In the genomic region with DNA sequence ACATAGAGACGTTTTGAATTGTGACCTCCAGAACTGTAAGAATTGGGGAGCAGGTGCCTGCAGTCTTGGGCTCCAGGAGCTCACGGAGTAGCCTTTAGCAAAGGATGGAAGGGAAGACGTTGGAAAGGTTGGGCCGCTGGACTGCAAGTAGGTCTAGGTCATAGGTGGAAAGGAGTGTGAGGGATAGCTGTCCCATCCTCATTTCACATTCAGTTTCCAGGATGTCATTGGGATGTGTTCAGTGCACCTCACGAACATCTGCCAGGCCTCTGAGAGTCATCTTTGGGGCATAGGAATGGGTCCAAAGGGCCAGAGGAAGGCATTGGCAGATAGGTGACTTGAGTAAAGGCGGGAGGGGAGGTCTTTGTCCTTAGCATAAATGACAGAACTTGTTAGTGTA, we compare ENCODE assay signal across 18 mouse cellular contexts. TPM values are rescaled to one million over a fixed set of nuclear protein-coding genes. Genes with fewer than 3 reads are reported as not detected.
DNase-seq lines count a peak whose midpoint lies in the region; TF ChIP-seq lines count a peak whose summit lies in the region.
"Had no signal": no experiment of that assay in that cellular context is flagged by ENCODE, and none has a peak within 500 bp of the region (broad histone marks: within the 10 kb centered on the region; RNA-seq: fewer than 3 reads in every experiment).

No protein-coding gene starts in this region.

- TF ChIP-seq POLR2A in thymus, adult 2 months (IDR thresholded peaks at IDR 0.05; ENCODE audit: control insufficient read depth, extremely low read depth, insufficient read depth, low read length, poor library complexity) = no peak

- H3K27ac ChIP-seq in layer of hippocampus, adult 2 months = peak overlapping the region; percentile 66; the same call in 1 of the 2 replicates
- H3K27ac ChIP-seq in macrophage = peak overlapping the region; percentile 34; the same call in 1 of the 2 replicates
- H3K27ac ChIP-seq in thymus, adult 2 months (ENCODE audit: control insufficient read depth, insufficient read depth, low read length) = no peak overlapping the region
- H3K27ac ChIP-seq: midbrain, embryonic 12.5 days had no signal

- TF ChIP-seq CTCF in layer of hippocampus, adult 2 months (conservative IDR thresholded peaks at IDR 0.05) = no peak
- TF ChIP-seq CTCF in E14TG2a.4 (conservative IDR thresholded peaks at IDR 0.05; ENCODE audit: low read length) = no peak
- TF ChIP-seq CTCF in thymus, adult 2 months (IDR thresholded peaks at IDR 0.05; ENCODE audit: borderline replicate concordance, control insufficient read depth, extremely low read depth, insufficient read depth, low read length, poor library complexity) = no peak

- H3K4me3 ChIP-seq in layer of hippocampus, adult 2 months = no peak overlapping the region
- H3K4me3 ChIP-seq in E14TG2a.4 (replicated peaks; ENCODE audit: low read length) = peak overlapping the region; percentile 11; the same call in 1 of the 2 replicates
- no peak overlapping the region for H3K4me3 ChIP-seq in macrophage (ENCODE audit: inconsistent target)
- H3K4me3 ChIP-seq in thymus, adult 2 months (ENCODE audit: control insufficient read depth, insufficient read depth, low read length) = no peak overlapping the region
- H3K4me3 ChIP-seq: limb, embryonic 15.5 days; midbrain, embryonic 12.5 days; myocyte had no signal

- H3K9me3 ChIP-seq in E14TG2a.4 (ENCODE audit: low read length) = no peaks in the 10 kb centered on the region
- H3K9me3 ChIP-seq: limb, embryonic 15.5 days; midbrain, embryonic 12.5 days had no signal

- peaks cover 94% of the 10 kb centered on the region for H3K4me1 ChIP-seq in E14TG2a.4 (replicated peaks; ENCODE audit: low read depth, low read length)
- H3K4me1 ChIP-seq in thymus, adult 2 months (replicated peaks; ENCODE audit: control insufficient read depth, insufficient read depth, low read length) = peaks cover 5% of the 10 kb centered on the region

- 94% methylated on average over 6 of the region's 6 CpGs for WGBS in macrophage (ENCODE audit: missing documents)
- 95% methylated on average over 6 of the region's 6 CpGs for WGBS in thymus, adult 2 months

- no peaks in the 10 kb centered on the region for H3K79me2 ChIP-seq in macrophage (ENCODE audit: inconsistent target)

- H3K36me3 ChIP-seq in E14TG2a.4 (ENCODE audit: insufficient read depth, low read length) (no peaks in the 10 kb centered on the region), macrophage (ENCODE audit: inconsistent target) (no peaks in the 10 kb centered on the region)
- no peaks in the 10 kb centered on the region for H3K36me3 ChIP-seq in thymus, adult 2 months (ENCODE audit: control insufficient read depth, insufficient read depth, low read length)
- H3K36me3 ChIP-seq: limb, embryonic 15.5 days; midbrain, embryonic 12.5 days had no signal

- no peak for DNase-seq in layer of hippocampus, adult 2 months (ENCODE audit: low spot score in 2 of 2)
- DNase-seq in layer of hippocampus, postnatal 25 days (ENCODE audit: extremely low spot score in 1 of 2, low spot score in 1 of 2) = no peak
- peak; percentile 24 for DNase-seq in R1 (ENCODE audit: low read depth, low spot score)
- DNase-seq in thymus, adult 2 months = no peak
- DNase-seq in natural killer cell, adult 2 months (ENCODE audit: low spot score in 2 of 2) = no peak
- DNase-seq: cerebellum, adult 2 months; kidney, postnatal 10 days had no signal

- no peaks in the 10 kb centered on the region for H3K27me3 ChIP-seq in E14TG2a.4 (ENCODE audit: insufficient read depth, low read length)
- no peaks in the 10 kb centered on the region for H3K27me3 ChIP-seq in thymus, adult 2 months (ENCODE audit: control insufficient read depth, insufficient read depth, low read length)
- H3K27me3 ChIP-seq: limb, embryonic 15.5 days; midbrain, embryonic 12.5 days had no signal

RNA-seq across cellular contexts. Expression of a gene that starts 19.7 kb away (rescaled TPM):
- not detected for total RNA-seq in layer of hippocampus, adult 2 months (2021)
- not detected for total RNA-seq in layer of hippocampus, postnatal 25 days (2021)
- total RNA-seq in macrophage (2018; cell fraction: chromatin; rRNA removed) = not detected
- total RNA-seq in macrophage (2018; cell fraction: cytosol; rRNA removed) = not detected
- total RNA-seq in macrophage (2018; cell fraction: nucleus; rRNA removed) = not detected
- not detected in 3 replicates for polyA plus RNA-seq in macrophage (2018)
- polyA plus RNA-seq in thymus, adult 2 months (2012; rRNA removed) = 0.56 and 1.2 TPM in 2 replicates
- total RNA-seq: granulocyte monocyte progenitor cell, adult 5-6 weeks; heart, postnatal 25 days; left cerebral cortex, postnatal 10 days had no signal
- polyA plus RNA-seq: activated CD4-positive, CD25-positive, alpha-beta regulatory T cell, adult 4 months; brain, embryonic 14.5 days; cerebellum, adult 2 months; cortical plate, adult 2 months had no signal

RNA-seq across cellular contexts. Expression of a gene that starts 33.9 kb away (rescaled TPM):
- total RNA-seq in layer of hippocampus, adult 2 months (2021) = 1 to 10 TPM; 9.1 to 10.0 TPM
- total RNA-seq in layer of hippocampus, postnatal 25 days (2021) = 1 to 10 TPM; 7.0 to 7.8 TPM
- 10 to 100 TPM in 18 of 26 experiments, 1 to 10 TPM in 8; 1.6 to 42.5 (median 18.0) TPM for total RNA-seq in macrophage (2018; cell fraction: chromatin; rRNA removed)
- total RNA-seq in macrophage (2018; cell fraction: cytosol; rRNA removed) = 10 to 100 TPM in 22 of 26 experiments, 1 to 10 TPM in 4; 5.1 to 30.7 (median 14.5) TPM
- total RNA-seq in macrophage (2018; cell fraction: nucleus; rRNA removed) = 10 to 100 TPM in 21 of 26 experiments, 1 to 10 TPM in 5; 3.6 to 31.2 (median 17.1) TPM
- polyA plus RNA-seq in macrophage (2018) = 7.5 to 17.2 TPM (median 9.2 TPM) in 3 replicates
- 75.3 and 91.6 TPM in 2 replicates for polyA plus RNA-seq in thymus, adult 2 months (2012; rRNA removed)

RNA-seq across cellular contexts. Expression of a gene that starts 45.0 kb away (rescaled TPM):
- total RNA-seq in layer of hippocampus, adult 2 months (2021) = 1 to 10 TPM; 3.2 to 4.2 TPM
- total RNA-seq in layer of hippocampus, postnatal 25 days (2021) = 1 to 10 TPM; 3.1 TPM
- 10 to 100 TPM in 2 of 26 experiments, 1 to 10 TPM in 22, under 1 TPM in 2; 0.74 to 13.9 (median 4.4) TPM for total RNA-seq in macrophage (2018; cell fraction: chromatin; rRNA removed)
- total RNA-seq in macrophage (2018; cell fraction: cytosol; rRNA removed) = 10 to 100 TPM in 11 of 26 experiments, 1 to 10 TPM in 15; 6.4 to 13.0 (median 9.7) TPM
- total RNA-seq in macrophage (2018; cell fraction: nucleus; rRNA removed) = 10 to 100 TPM in 7 of 26 experiments, 1 to 10 TPM in 19; 2.0 to 19.3 (median 7.4) TPM
- polyA plus RNA-seq in macrophage (2018) = 5.5 to 15.5 TPM (median 10.5 TPM) in 3 replicates
- 5.0 and 5.8 TPM in 2 replicates for polyA plus RNA-seq in thymus, adult 2 months (2012; rRNA removed)
- polyA plus RNA-seq: myocyte had no signal
